Mouse (Mus musculus): ENCODE measurements at regions not wholly inside any gene's neighbourhood (a gene's known extent, or its start where the extent isn't known, plus 50 kb on each side); places are given as distances from the start of the nearest gene placed in this dataset.

- Histone ChIP-seq H3K27ac (ENCODE audit: control insufficient read depth, low read depth, low read length) (no peak overlapping the region), H3K4me1 (ENCODE audit: control insufficient read depth in 1 of 2, insufficient read depth in 2 of 2, low read length in 2 of 2) (no peaks in the 10 kb centered on the region; a peak in 1 of 4 replicates), H3K4me3 (ENCODE audit: control insufficient read depth in 1 of 2, insufficient read depth in 1 of 2, low read depth in 2 of 2, low read length in 2 of 2) (no peak overlapping the region), H3K9ac (ENCODE audit: control insufficient read depth, low read depth, low read length, poor library complexity, severe bottlenecking) (no peak overlapping the region), H3K27me3 (ENCODE audit: control insufficient read depth in 1 of 2, insufficient read depth in 2 of 2, low read length in 2 of 2) (no peaks in the 10 kb centered on the region; a peak in 1 of 4 replicates), H3K9me3 (replicated peaks; ENCODE audit: insufficient read depth, low read length) (no peaks in the 10 kb centered on the region), H3K79me2 (ENCODE audit: control insufficient read depth, insufficient read depth, low read length, poor library complexity) (no peaks in the 10 kb centered on the region), H3K36me3 (ENCODE audit: control insufficient read depth in 1 of 2, insufficient read depth in 2 of 2, low read length in 2 of 2) (no peaks in the 10 kb centered on the region)
- TF ChIP-seq CTCF (IDR thresholded peaks at IDR 0.05 in 2 of 3, conservative IDR thresholded peaks at IDR 0.05 in 1 of 3; ENCODE audit: control insufficient read depth in 1 of 3, insufficient read depth in 1 of 3, low read depth in 2 of 3, low read length in 3 of 3, poor library complexity in 1 of 3, severe bottlenecking in 1 of 3) (no peak), GABPA (IDR thresholded peaks at IDR 0.05; ENCODE audit: low read depth, low read length) (no peak), E2F4 (IDR thresholded peaks at IDR 0.05; ENCODE audit: borderline replicate concordance, low read depth, low read length) (no peak), MAZ (IDR thresholded peaks at IDR 0.05; ENCODE audit: low read depth, low read length) (no peak), JUND (IDR thresholded peaks at IDR 0.05; ENCODE audit: low read depth, low read length) (no peak)
- DNase-seq (ENCODE audit: low read depth, low spot score) = no peak
Measured at GRCm38 (mm10) chr3:28210847-28211803, 51.9 kb upstream of the Tnik start.

All from MEL (cell line).